8 mouse cellular contexts compared by ENCODE assay signal in the genomic region with DNA sequence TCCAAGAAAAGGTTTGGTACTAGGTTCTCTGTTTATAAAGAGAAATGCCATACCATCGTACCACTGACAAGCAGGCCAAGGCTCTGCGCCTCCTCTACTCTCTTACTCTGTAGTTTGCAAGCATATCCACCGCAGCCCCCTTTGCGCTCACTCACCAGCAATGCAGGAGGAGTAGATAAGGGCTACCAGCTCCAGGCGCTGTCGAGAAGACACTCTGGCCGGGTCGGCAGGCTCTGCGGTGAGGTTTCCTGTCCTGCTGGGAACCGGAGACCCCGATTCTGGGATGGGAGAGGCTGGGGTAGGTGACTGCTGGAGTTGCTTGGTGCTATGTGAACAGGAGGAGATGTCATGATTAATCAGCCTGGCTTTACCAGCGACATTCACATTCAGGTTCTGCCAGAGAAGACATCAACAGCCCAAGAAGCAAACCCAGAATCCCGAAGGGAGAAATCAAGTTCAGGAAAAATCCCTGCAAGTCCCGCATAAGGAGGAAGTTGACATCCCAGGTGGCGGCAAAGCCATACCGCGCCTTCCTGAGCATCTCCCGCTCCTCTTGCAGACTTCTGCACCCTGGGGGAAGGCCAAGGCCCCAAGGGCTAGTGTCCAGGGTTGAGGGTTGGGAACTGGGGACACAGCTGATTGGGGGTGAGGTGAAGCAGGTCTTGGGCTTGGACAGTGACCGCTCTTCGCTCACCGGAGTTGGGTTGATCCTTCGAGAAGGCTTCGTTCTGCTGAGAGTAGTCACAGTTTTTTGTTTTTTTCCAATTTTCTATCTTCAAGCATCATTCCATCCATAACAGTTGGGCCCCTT.
DNase-seq lines count a peak whose midpoint lies in the region; ATAC-seq lines count a peak whose summit lies in the region.

No protein-coding gene starts in this region.

- intact Hi-C loops in left cerebral cortex, postnatal 36 days (cut with DNase I) = loop anchor here (5.0 kb wide), 1 partner anchor 132 kb away; no protein-coding TSS in a partner anchor

- WGBS in lung, embryonic 15.5 days = 3% methylated on average over 23 of the region's 23 CpGs
- 10% methylated on average over 23 of the region's 23 CpGs for WGBS in forebrain, embryonic 14.5 days

- peaks cover 27% of the 10 kb centered on the region for H3K4me1 ChIP-seq in lung, embryonic 15.5 days
- H3K4me1 ChIP-seq in forebrain, embryonic 14.5 days (ENCODE audit: control insufficient read depth, insufficient read depth, low read length) = peaks cover 23% of the 10 kb centered on the region

- no peaks in the 10 kb centered on the region for H3K9me3 ChIP-seq in lung, embryonic 15.5 days
- no peaks in the 10 kb centered on the region for H3K9me3 ChIP-seq in forebrain, embryonic 14.5 days (replicated peaks; ENCODE audit: control insufficient read depth, low read length)

- H3K4me3 ChIP-seq in lung, embryonic 15.5 days = peak overlapping the region; percentile 97
- H3K4me3 ChIP-seq in forebrain, embryonic 14.5 days (ENCODE audit: low read depth, low read length) = peak overlapping the region; percentile 93

- DNase-seq in lung, adult 18-20 months = no peak
- DNase-seq in c-Kit-positive CD71-positive TER-119-negative erythroid progenitor cells, embryonic 14.5 days (ENCODE audit: low read depth) = peak; percentile 34
- no peak for DNase-seq in forebrain, embryonic 14.5 days (ENCODE audit: low spot score)
- peak; percentile 30 to 33 for DNase-seq in kidney, postnatal 4 days
- DNase-seq in neural tube, embryonic 10.5 days (ENCODE audit: extremely low spot score, low spot score) = peak; percentile 43
- no peak for DNase-seq in frontal cortex, postnatal 25 days (ENCODE audit: low spot score in 2 of 2)
- no peak for DNase-seq in left cerebral cortex, postnatal 36 days (ENCODE audit: low spot score in 2 of 2)

- no peak for ATAC-seq in lung, embryonic 15.5 days (ENCODE audit: borderline replicate concordance, extremely low read depth, low FRiP score, low TSS enrichment)
- ATAC-seq in forebrain, embryonic 14.5 days = no peak

- peaks cover 37% of the 10 kb centered on the region for H3K36me3 ChIP-seq in lung, embryonic 15.5 days
- peaks cover 37% of the 10 kb centered on the region for H3K36me3 ChIP-seq in forebrain, embryonic 14.5 days (ENCODE audit: control insufficient read depth, insufficient read depth, low read length)

- H3K4me2 ChIP-seq in lung, embryonic 15.5 days = peak overlapping the region; percentile 91
- H3K4me2 ChIP-seq in forebrain, embryonic 14.5 days (ENCODE audit: low read length) = peak overlapping the region; percentile 95

- no peaks in the 10 kb centered on the region for H3K27me3 ChIP-seq in lung, embryonic 15.5 days
- no peaks in the 10 kb centered on the region for H3K27me3 ChIP-seq in forebrain, embryonic 14.5 days (replicated peaks; ENCODE audit: control insufficient read depth, insufficient read depth, low read length)

- H3K27ac ChIP-seq in lung, embryonic 15.5 days = 0 out of 2 replicates have a peak overlapping the region, but pooled peaks have one; percentile 97
- H3K27ac ChIP-seq in forebrain, embryonic 14.5 days (ENCODE audit: low read depth, low read length) = 0 out of 2 replicates have a peak overlapping the region, but pooled peaks have one; percentile 91

- H3K9ac ChIP-seq in lung, embryonic 15.5 days = peak overlapping the region; percentile 97
- peak overlapping the region; percentile 90 for H3K9ac ChIP-seq in forebrain, embryonic 14.5 days (ENCODE audit: low read length)

Comparison
In these comparisons a context has a peak if more than half of its experiments do, and no peak if none do; other contexts are left out.
1. DNase-seq: peak in c-Kit-positive CD71-positive TER-119-negative erythroid progenitor cells, embryonic 14.5 days (single experiment), kidney, postnatal 4 days (2 of 2) and neural tube, embryonic 10.5 days (single experiment); none in lung, adult 18-20 months (0 of 2), forebrain, embryonic 14.5 days (single experiment), frontal cortex, postnatal 25 days (0 of 2) and left cerebral cortex, postnatal 36 days (0 of 2).